Comparison of ENCODE assay signal across 7 mouse cellular contexts in the genomic region with DNA sequence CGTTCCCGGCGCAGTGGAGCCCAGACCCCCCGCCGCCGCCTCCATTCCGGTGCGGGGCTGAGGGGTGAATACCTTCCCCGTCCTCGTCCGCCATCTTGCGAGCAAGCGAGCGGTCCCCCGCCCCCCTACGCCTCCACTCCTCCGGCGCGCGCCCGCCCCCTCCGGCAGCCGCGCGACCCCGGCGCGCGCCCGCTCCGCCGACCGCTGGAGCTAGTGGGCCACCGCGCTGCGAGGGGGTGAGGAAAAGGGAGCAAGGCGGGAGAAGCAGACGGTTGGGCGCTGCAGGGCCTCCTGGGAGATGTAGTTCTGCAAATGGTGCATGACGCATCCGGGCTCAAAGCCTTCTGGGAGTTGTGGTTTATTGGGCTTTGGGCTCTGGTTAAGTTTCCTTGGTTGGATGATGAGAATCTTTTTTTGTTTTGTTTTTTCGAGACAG. TPM values are rescaled to one million over a fixed set of nuclear protein-coding genes. Genes with fewer than 3 reads are reported as not detected.
DNase-seq lines count a peak whose midpoint lies in the region; ATAC-seq lines count a peak whose summit lies in the region.

A gene (minus strand): TSS at position 261 of the 436 bp plus-strand sequence.

- H3K9ac ChIP-seq in intestine, embryonic 16.5 days (ENCODE audit: low read depth, low read length) = peak within 1 kb of the TSS; percentile 95
- peak within 1 kb of the TSS; percentile 91 for H3K9ac ChIP-seq in midbrain, embryonic 11.5 days (ENCODE audit: low read length)

- peak; percentile 97 for ATAC-seq in intestine, embryonic 16.5 days
- peak; percentile 98 for ATAC-seq in midbrain, embryonic 11.5 days (ENCODE audit: low FRiP score)

- H3K4me3 ChIP-seq in intestine, embryonic 16.5 days (ENCODE audit: low read length) = peak within 1 kb of the TSS; percentile 87
- H3K4me3 ChIP-seq in midbrain, embryonic 11.5 days (ENCODE audit: low read depth, low read length) = peak within 1 kb of the TSS; percentile 70

- DNase-seq in adrenal gland, adult 18-20 months (ENCODE audit: low spot score in 2 of 2) = peak in 1 of 2 experiments; percentile 83
- DNase-seq in embryo, embryonic 11 days = peak; percentile 97
- DNase-seq in gastrocnemius, postnatal 36 days = peak; percentile 83 to 84
- peak; percentile 88 to 93 for DNase-seq in left cerebral cortex, postnatal 36 days (ENCODE audit: low spot score in 2 of 2)
- peak; percentile 99 for DNase-seq in midbrain, embryonic 11.5 days (ENCODE audit: low spot score, missing footprints)
- peak; percentile 81 for DNase-seq in skeletal muscle tissue, adult 2 months (ENCODE audit: low read depth, low spot score)

- peaks cover 2% of the 10 kb centered on the region; the same call in 1 of the 2 replicates for H3K27me3 ChIP-seq in intestine, embryonic 16.5 days (replicated peaks; ENCODE audit: control insufficient read depth, insufficient read depth, low read length)
- H3K27me3 ChIP-seq in midbrain, embryonic 11.5 days (ENCODE audit: control insufficient read depth, insufficient read depth, low read length) = no peaks in the 10 kb centered on the region

- peaks cover 18% of the 10 kb centered on the region for H3K4me1 ChIP-seq in intestine, embryonic 16.5 days (ENCODE audit: control insufficient read depth, insufficient read depth, low read length)
- peaks cover 17% of the 10 kb centered on the region for H3K4me1 ChIP-seq in midbrain, embryonic 11.5 days (ENCODE audit: control insufficient read depth, insufficient read depth, low read length)

- under 1% methylated on average over 35 of the region's 42 CpGs for WGBS in intestine, embryonic 16.5 days
- under 1% methylated on average over 40 of the region's 42 CpGs for WGBS in midbrain, embryonic 11.5 days

- no peaks in the 10 kb centered on the region for H3K36me3 ChIP-seq in intestine, embryonic 16.5 days (ENCODE audit: control insufficient read depth, insufficient read depth, low read length)
- H3K36me3 ChIP-seq in midbrain, embryonic 11.5 days (ENCODE audit: control insufficient read depth, insufficient read depth, low read length) = no peaks in the 10 kb centered on the region

- peak within 1 kb of the TSS; percentile 82 for H3K27ac ChIP-seq in intestine, embryonic 16.5 days (ENCODE audit: low read length)
- peak within 1 kb of the TSS; percentile 62 for H3K27ac ChIP-seq in midbrain, embryonic 11.5 days (ENCODE audit: low read depth, low read length)

- H3K4me2 ChIP-seq in intestine, embryonic 16.5 days (ENCODE audit: low read depth, low read length) = peak within 1 kb of the TSS; percentile 62
- H3K4me2 ChIP-seq in midbrain, embryonic 11.5 days = peak within 1 kb of the TSS; percentile 76

- no peaks in the 10 kb centered on the region for H3K9me3 ChIP-seq in intestine, embryonic 16.5 days (ENCODE audit: control insufficient read depth, low read length)
- H3K9me3 ChIP-seq in midbrain, embryonic 11.5 days (ENCODE audit: control insufficient read depth, low read length) = no peaks in the 10 kb centered on the region

- intact Hi-C loops in gastrocnemius, postnatal 36 days (cut with DNase I) = loop anchor here (5.0 kb wide), 1 partner anchor 130 kb away; no protein-coding TSS in a partner anchor
- intact Hi-C loops in left cerebral cortex, postnatal 36 days (cut with DNase I) = loop anchor here (1.0 to 10.0 kb wide), 2 partner anchors 138 to 255 kb away; a partner anchor contains a TSS

RNA-seq across cellular contexts. Expression of the gene that starts here (rescaled TPM):
- total RNA-seq in adrenal gland, adult 18-20 months (2021) = 10 to 100 TPM; 43.7 to 49.9 TPM
- 10 to 100 TPM; 25.3 to 25.9 TPM for total RNA-seq in gastrocnemius, postnatal 36 days (2021)
- polyA plus RNA-seq in intestine, embryonic 16.5 days (2015; fragmentation: Nextera tagmentation; extraction: Ambion mirVana) = 26.7 and 27.4 TPM in 2 replicates
- total RNA-seq in left cerebral cortex, postnatal 36 days (2021) = 100 to 1,000 TPM in 1 of 2 experiments, 10 to 100 TPM in 1; 92.3 to 102 TPM
- 39.4 and 43.0 TPM in 2 replicates for polyA plus RNA-seq in midbrain, embryonic 11.5 days (2014; fragmentation: Nextera tagmentation; extraction: Ambion mirVana)
